Mouse (Mus musculus) forebrain, embryonic 11.5 days (tissue): Measurements from ENCODE around the gene Map4k1. TPM values are rescaled to one million over a fixed set of nuclear protein-coding genes. Genes with fewer than 3 reads are reported as not detected.

Experiments used
- ATAC-seq: fragments of 200-750 bp; cut with Nextera tagmentation; replicated peaks from 2 replicates; pipeline ENCODE4 v1.8.0; 2017; ENCODE audit warnings: moderate TSS enrichment; ENCODE audit not compliant: low FRiP score
- DNase-seq: peaks from one replicate; pipeline ENCODE4 v3.0.0-alpha.2; 2017; ENCODE audit warnings: low spot score
- H3K27ac ChIP-seq: fragments of 300-500 bp; sonication (generic); 2 replicates; pipeline ENCODE4 v1.5.1; 2014; ENCODE audit warnings: low read depth, low read length
- H3K27me3 ChIP-seq: fragments of 300-500 bp; sonication (generic); 2 replicates; pipeline ENCODE4 v1.6.1; 2014; ENCODE audit warnings: mild to moderate bottlenecking, low read length, mixed read lengths; ENCODE audit not compliant: control insufficient read depth, insufficient read depth
- H3K36me3 ChIP-seq: fragments of 300-500 bp; sonication (generic); 2 replicates; pipeline ENCODE4 v1.6.1; 2014; ENCODE audit warnings: mild to moderate bottlenecking, low read length, moderate library complexity, mixed read lengths; ENCODE audit not compliant: control insufficient read depth, insufficient read depth
- H3K4me1 ChIP-seq: fragments of 300-500 bp; sonication (generic); replicated peaks from 2 replicates; pipeline ENCODE4 v1.6.1; 2014; ENCODE audit warnings: low read length, mixed read lengths; ENCODE audit not compliant: control insufficient read depth, insufficient read depth
- H3K4me2 ChIP-seq: fragments of 300-500 bp; sonication (generic); 2 replicates; pipeline ENCODE4 v1.6.1; 2014; ENCODE audit warnings: low read depth, mild to moderate bottlenecking, low read length, moderate library complexity, mixed read lengths; ENCODE audit not compliant: severe bottlenecking
- H3K4me3 ChIP-seq: fragments of 300-500 bp; sonication (generic); 2 replicates; pipeline ENCODE4 v1.5.1; 2014; ENCODE audit warnings: low read depth, low read length
- H3K9ac ChIP-seq: fragments of 300-500 bp; sonication (generic); 2 replicates; pipeline ENCODE4 v1.6.1; 2014; ENCODE audit warnings: low read length
- H3K9me3 ChIP-seq: fragments of 300-500 bp; sonication (generic); 2 replicates; pipeline ENCODE4 v1.6.1; 2016; ENCODE audit warnings: low read length, mixed read lengths; ENCODE audit not compliant: control insufficient read depth
- WGBS: fragments of 180-500 bp; shearing (Covaris S2); extraction: QIAGEN DNeasy Blood & Tissue Kit; methylation state at CpG from one replicate; pipeline ENCODE4 v1.1.7; 2014; 5-methylcytosine and 5-hydroxymethylcytosine counted together
- polyA plus RNA-seq: library from polyadenylated mRNA; unstranded; fragments of >200 nt; fragmentation: Nextera tagmentation; extraction: Ambion mirVana; gene quantifications from 2 replicates; pipeline ENCODE4 v1.2.1, GENCODE M21; 2014

Map4k1 gene
- polyA plus RNA-seq, 1 experiment from 2014 or later = 5.9 TPM

- no peak for DNase-seq
- no peaks in the 10 kb centered on the region; the same call in 1 of the 2 replicates for H3K36me3 ChIP-seq
- ATAC-seq = peak; percentile 21
- peak overlapping the region; percentile 71 for H3K4me3 ChIP-seq
- WGBS = 15% methylated on average over 19 of the region's 19 CpGs
- no peaks in the 10 kb centered on the region for H3K9me3 ChIP-seq
- peak overlapping the region; percentile 68 for H3K9ac ChIP-seq
- H3K4me1 ChIP-seq = peaks cover 2% of the 10 kb centered on the region; the same call in 1 of the 2 replicates
- peak overlapping the region; percentile 48; the same call in 1 of the 2 replicates for H3K27ac ChIP-seq
- no peaks in the 10 kb centered on the region for H3K27me3 ChIP-seq
- H3K4me2 ChIP-seq = peak overlapping the region; percentile 77
Measured at GRCm38 (mm10) chr7:28982274-28983013, 594 bp downstream of the Map4k1 start.

GRCm38 (mm10) chr7:28983141-28983564, 1.3 kb downstream of the Map4k1 start:
- no peak overlapping the region for H3K4me3 ChIP-seq
- H3K27ac ChIP-seq = no peak overlapping the region
- ATAC-seq (no peak), DNase-seq (no peak)
- no peaks in the 10 kb centered on the region for H3K27me3 ChIP-seq
- H3K9me3 ChIP-seq = no peaks in the 10 kb centered on the region
- WGBS = 73% methylated on average over 11 of the region's 11 CpGs
- peaks cover 2% of the 10 kb centered on the region; the same call in 1 of the 2 replicates for H3K4me1 ChIP-seq
- H3K4me2 ChIP-seq = no peak overlapping the region
- no peaks in the 10 kb centered on the region; the same call in 1 of the 2 replicates for H3K36me3 ChIP-seq
- peak overlapping the region; percentile 68; the same call in 1 of the 2 replicates for H3K9ac ChIP-seq

GRCm38 (mm10) chr7:28983849-28984248, 2.0 kb downstream of the Map4k1 start:
- Histone ChIP-seq H3K9me3 (no peaks in the 10 kb centered on the region), H3K4me2 (no peak overlapping the region), H3K9ac (no peak overlapping the region), H3K4me1 (peaks cover 2% of the 10 kb centered on the region; the same call in 1 of the 2 replicates), H3K27me3 (no peaks in the 10 kb centered on the region), H3K36me3 (no peaks in the 10 kb centered on the region), H3K27ac (no peak overlapping the region), H3K4me3 (no peak overlapping the region)
- 66% methylated on average over 4 of the region's 4 CpGs for WGBS
- no peak for ATAC-seq
- DNase-seq = no peak

- ATAC-seq (no peak), DNase-seq (no peak)
- 78% methylated on average over 1 of the region's 1 CpGs for WGBS
- Histone ChIP-seq H3K27ac (no peak overlapping the region), H3K4me2 (no peak overlapping the region), H3K9ac (no peak overlapping the region), H3K4me3 (no peak overlapping the region), H3K36me3 (no peaks in the 10 kb centered on the region), H3K4me1 (peaks cover 2% of the 10 kb centered on the region; the same call in 1 of the 2 replicates), H3K27me3 (no peaks in the 10 kb centered on the region), H3K9me3 (no peaks in the 10 kb centered on the region)
Measured at GRCm38 (mm10) chr7:28984452-28984851, 2.6 kb downstream of the Map4k1 start.

GRCm38 (mm10) chr7:28985207-28985606, 3.4 kb downstream of the Map4k1 start:
- WGBS = 88% methylated on average over 7 of the region's 7 CpGs
- ATAC-seq = no peak
- no peak overlapping the region for H3K9ac ChIP-seq
- H3K9me3 ChIP-seq = no peaks in the 10 kb centered on the region
- H3K4me2 ChIP-seq = no peak overlapping the region
- DNase-seq = no peak
- no peak overlapping the region for H3K4me3 ChIP-seq
- H3K36me3 ChIP-seq = no peaks in the 10 kb centered on the region
- H3K4me1 ChIP-seq = peaks cover 2% of the 10 kb centered on the region; the same call in 1 of the 2 replicates
- no peak overlapping the region for H3K27ac ChIP-seq
- H3K27me3 ChIP-seq = no peaks in the 10 kb centered on the region

GRCm38 (mm10) chr7:28990766-28991273, 9.0 kb downstream of the Map4k1 start:
- H3K9ac ChIP-seq = no peak overlapping the region
- no peaks in the 10 kb centered on the region for H3K27me3 ChIP-seq
- no peaks in the 10 kb centered on the region for H3K36me3 ChIP-seq
- H3K4me1 ChIP-seq = no peaks in the 10 kb centered on the region
- DNase-seq (no peak), ATAC-seq (no peak)
- 64% methylated on average over 14 of the region's 14 CpGs for WGBS
- no peak overlapping the region for H3K4me2 ChIP-seq
- H3K9me3 ChIP-seq = no peaks in the 10 kb centered on the region; the same call in 1 of the 2 replicates
- no peak overlapping the region for H3K27ac ChIP-seq
- no peak overlapping the region for H3K4me3 ChIP-seq

GRCm38 (mm10) chr7:28991616-28992015, 9.8 kb downstream of the Map4k1 start:
- Histone ChIP-seq H3K27me3 (no peaks in the 10 kb centered on the region), H3K9ac (no peak overlapping the region), H3K4me1 (no peaks in the 10 kb centered on the region), H3K4me3 (no peak overlapping the region), H3K36me3 (no peaks in the 10 kb centered on the region), H3K9me3 (no peaks in the 10 kb centered on the region; the same call in 1 of the 2 replicates), H3K4me2 (no peak overlapping the region), H3K27ac (no peak overlapping the region)
- ATAC-seq (no peak), DNase-seq (no peak)
- WGBS = 67% methylated on average over 5 of the region's 5 CpGs

GRCm38 (mm10) chr7:28992997-28993396, 11.1 kb downstream of the Map4k1 start:
- H3K4me2 ChIP-seq = no peak overlapping the region
- H3K4me1 ChIP-seq = no peaks in the 10 kb centered on the region
- no peak for ATAC-seq
- no peaks in the 10 kb centered on the region for H3K36me3 ChIP-seq
- no peak overlapping the region for H3K4me3 ChIP-seq
- WGBS = 93% methylated on average over 3 of the region's 3 CpGs
- H3K27ac ChIP-seq = no peak overlapping the region
- DNase-seq = no peak
- no peaks in the 10 kb centered on the region for H3K27me3 ChIP-seq
- no peaks in the 10 kb centered on the region; the same call in 1 of the 2 replicates for H3K9me3 ChIP-seq
- H3K9ac ChIP-seq = no peak overlapping the region
